Mouse (Mus musculus) bone marrow, adult 2 months (tissue): ENCODE data around the gene Smpdl3b.

ENCODE experiments used
- CTCF ChIP-seq: fragments of 200-500 bp; IDR thresholded peaks from 2 replicates; pipeline ENCODE4 v1.5.1; 2011; ENCODE audit warnings: low read length, control low read depth; ENCODE audit not compliant: control insufficient read depth, insufficient read depth
- POLR2A ChIP-seq: fragments of 200-500 bp; IDR thresholded peaks from 2 replicates; pipeline ENCODE4 v1.6.1; 2011; ENCODE audit warnings: low read depth, mild to moderate bottlenecking, control low read depth, low read length, borderline replicate concordance; ENCODE audit not compliant: control insufficient read depth

DNA sequence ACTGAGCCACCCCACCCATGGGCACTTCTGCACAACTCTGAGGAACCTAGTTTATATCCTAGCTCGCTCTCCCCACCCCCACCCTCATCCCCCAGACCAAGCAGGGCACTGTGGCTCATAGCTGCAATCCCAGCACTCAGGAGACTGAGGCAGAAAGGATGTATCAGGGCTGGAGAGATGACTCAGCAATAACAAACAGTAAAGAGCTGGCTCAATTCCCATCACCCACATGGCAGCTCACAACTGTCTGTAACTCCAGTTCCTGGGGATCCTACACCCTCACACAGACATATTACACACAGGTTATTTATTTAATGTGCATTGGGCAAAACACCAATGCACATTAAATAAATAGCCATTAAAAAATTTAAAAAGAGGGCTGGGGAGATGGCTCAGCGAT is 21.7 kb downstream of the Smpdl3b start:
- TF ChIP-seq POLR2A: no peak
- TF ChIP-seq CTCF: no peak
